Mouse (Mus musculus): ENCODE results near the gene Cep131. TPM values are rescaled to one million over a fixed set of nuclear protein-coding genes. Genes with fewer than 3 reads are reported as not detected.

The Cep131 gene
- polyA plus RNA-seq, 1 experiment from 2014 or later, result 6.3 TPM

- ATAC-seq (ENCODE audit: low FRiP score, low TSS enrichment), result peak; percentile 14; the same call in 1 of the 2 replicates
Observed at GRCm38 (mm10) chr11:120052274-120052673, 34.4 kb downstream of the Cep131 start.

DNA sequence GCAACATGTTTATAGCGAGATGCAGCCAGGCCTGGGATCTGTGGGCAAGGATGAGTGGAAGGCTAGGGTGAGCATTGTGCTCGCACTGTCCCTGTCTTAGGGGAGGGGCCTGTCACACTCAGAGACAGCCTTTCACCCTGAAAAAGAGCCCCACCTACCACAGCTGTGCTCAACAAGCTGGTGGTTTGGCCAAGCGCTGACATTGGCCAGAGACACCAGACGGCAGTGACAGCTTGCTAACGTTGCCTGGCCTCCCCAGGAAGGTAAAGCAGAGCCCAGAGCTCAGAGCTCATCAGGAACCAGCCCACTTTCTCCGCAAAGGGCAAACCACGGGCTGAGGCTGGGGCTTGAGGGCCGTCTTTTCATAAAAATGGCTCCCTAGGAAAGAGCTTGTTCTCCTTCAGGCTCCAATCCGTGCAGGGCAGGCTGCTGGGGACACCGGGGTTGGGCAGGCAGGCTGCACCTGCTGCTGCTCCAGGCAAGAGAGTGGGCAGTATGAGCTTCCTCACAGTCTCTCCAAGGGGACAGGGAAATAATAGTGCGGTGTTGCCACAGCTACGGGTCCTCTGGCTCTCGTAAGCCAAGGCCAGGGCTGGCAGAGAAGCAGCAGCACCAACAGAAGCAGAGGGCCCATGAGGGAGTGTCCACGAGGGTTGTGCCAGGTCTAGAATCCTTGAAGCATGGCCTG, 35.4 kb downstream of the Cep131 start:
- no peak overlapping the region for H3K9ac ChIP-seq (ENCODE audit: low read length)
- no peaks in the 10 kb centered on the region for H3K9me3 ChIP-seq (ENCODE audit: control insufficient read depth, low read length)
- H3K27ac ChIP-seq (replicated peaks), result 0 out of 2 replicates have a peak overlapping the region, but pooled peaks have one; percentile 30
- H3K4me2 ChIP-seq (replicated peaks; ENCODE audit: low read depth), result no peak overlapping the region
- TF ChIP-seq EP300 (optimal IDR thresholded peaks at IDR 0.05) (no peak), CTCF (IDR thresholded peaks at IDR 0.05; ENCODE audit: low read depth) (no peak)
- no peaks in the 10 kb centered on the region for H3K27me3 ChIP-seq (ENCODE audit: control insufficient read depth, insufficient read depth, low read length)
- H3K36me3 ChIP-seq (ENCODE audit: control insufficient read depth, insufficient read depth, low read length), result no peaks in the 10 kb centered on the region
- H3K4me3 ChIP-seq (ENCODE audit: low read depth, low read length), result no peak overlapping the region
- 49% methylated on average over 14 of the region's 14 CpGs for WGBS
- peaks cover 6% of the 10 kb centered on the region for H3K4me1 ChIP-seq (replicated peaks; ENCODE audit: control insufficient read depth, insufficient read depth)
- ATAC-seq (ENCODE audit: low FRiP score, low TSS enrichment) (peak; percentile 27; the same call in 1 of the 2 replicates), DNase-seq (ENCODE audit: low spot score) (no peak)

More at GRCm38 (mm10) chr11:120052274-120052673, 34.4 kb downstream of the Cep131 start:
- Histone ChIP-seq H3K4me1 (replicated peaks; ENCODE audit: control insufficient read depth, insufficient read depth) (peaks cover 3% of the 10 kb centered on the region; the same call in 1 of the 2 replicates), H3K4me3 (ENCODE audit: low read depth, low read length) (no peak overlapping the region), H3K27me3 (ENCODE audit: control insufficient read depth, insufficient read depth, low read length) (no peaks in the 10 kb centered on the region), H3K4me2 (replicated peaks; ENCODE audit: low read depth) (no peak overlapping the region), H3K27ac (replicated peaks) (no peak overlapping the region), H3K9ac (ENCODE audit: low read length) (no peak overlapping the region), H3K36me3 (ENCODE audit: control insufficient read depth, insufficient read depth, low read length) (no peaks in the 10 kb centered on the region), H3K9me3 (ENCODE audit: control insufficient read depth, low read length) (no peaks in the 10 kb centered on the region)
- no peak for DNase-seq (ENCODE audit: low spot score)
- 49% methylated on average over 9 of the region's 9 CpGs for WGBS
- TF ChIP-seq EP300 (optimal IDR thresholded peaks at IDR 0.05) (no peak), CTCF (IDR thresholded peaks at IDR 0.05; ENCODE audit: low read depth) (no peak)

GRCm38 (mm10) chr11:120049067-120049466, 37.6 kb downstream of the Cep131 start:
- Histone ChIP-seq H3K4me3 (ENCODE audit: low read depth, low read length) (no peak overlapping the region), H3K27ac (replicated peaks) (no peak overlapping the region), H3K9ac (ENCODE audit: low read length) (no peak overlapping the region), H3K4me1 (replicated peaks; ENCODE audit: control insufficient read depth, insufficient read depth) (peaks cover 9% of the 10 kb centered on the region), H3K4me2 (replicated peaks; ENCODE audit: low read depth) (no peak overlapping the region), H3K36me3 (ENCODE audit: control insufficient read depth, insufficient read depth, low read length) (no peaks in the 10 kb centered on the region), H3K9me3 (ENCODE audit: control insufficient read depth, low read length) (no peaks in the 10 kb centered on the region), H3K27me3 (ENCODE audit: control insufficient read depth, insufficient read depth, low read length) (no peaks in the 10 kb centered on the region)
- WGBS, result 80% methylated on average over 8 of the region's 8 CpGs
- DNase-seq (ENCODE audit: low spot score), result no peak
- no peak for ATAC-seq (ENCODE audit: low FRiP score, low TSS enrichment)
- no peak for TF ChIP-seq EP300 (optimal IDR thresholded peaks at IDR 0.05)
- no peak for TF ChIP-seq CTCF (IDR thresholded peaks at IDR 0.05; ENCODE audit: low read depth)

GRCm38 (mm10) chr11:120048252-120048556, 38.4 kb downstream of the Cep131 start:
- Histone ChIP-seq H3K36me3 (ENCODE audit: control insufficient read depth, insufficient read depth, low read length) (no peaks in the 10 kb centered on the region), H3K4me3 (ENCODE audit: low read depth, low read length) (no peak overlapping the region), H3K4me1 (replicated peaks; ENCODE audit: control insufficient read depth, insufficient read depth) (peaks cover 9% of the 10 kb centered on the region), H3K27me3 (ENCODE audit: control insufficient read depth, insufficient read depth, low read length) (no peaks in the 10 kb centered on the region), H3K27ac (replicated peaks) (no peak overlapping the region), H3K4me2 (replicated peaks; ENCODE audit: low read depth) (peak overlapping the region; percentile 95; the same call in 1 of the 2 replicates), H3K9me3 (ENCODE audit: control insufficient read depth, low read length) (no peaks in the 10 kb centered on the region), H3K9ac (ENCODE audit: low read length) (no peak overlapping the region)
- 29% methylated on average over 21 of the region's 23 CpGs for WGBS
- TF ChIP-seq EP300 (optimal IDR thresholded peaks at IDR 0.05), result no peak
- TF ChIP-seq CTCF (IDR thresholded peaks at IDR 0.05; ENCODE audit: low read depth), result peak; percentile 47
- ATAC-seq (ENCODE audit: low FRiP score, low TSS enrichment) (peak; percentile 13; the same call in 1 of the 2 replicates), DNase-seq (ENCODE audit: low spot score) (peak; percentile 50)

GRCm38 (mm10) chr11:120047531-120048251, 38.9 kb downstream of the Cep131 start:
- no peak for TF ChIP-seq EP300 (optimal IDR thresholded peaks at IDR 0.05)
- TF ChIP-seq CTCF (IDR thresholded peaks at IDR 0.05; ENCODE audit: low read depth), result no peak
- WGBS, result 17% methylated on average over 23 of the region's 23 CpGs
- H3K4me1 ChIP-seq (replicated peaks; ENCODE audit: control insufficient read depth, insufficient read depth), result peaks cover 9% of the 10 kb centered on the region
- H3K4me2 ChIP-seq (replicated peaks; ENCODE audit: low read depth), result peak overlapping the region; percentile 95
- peak overlapping the region; percentile 53; the same call in 1 of the 2 replicates for H3K4me3 ChIP-seq (ENCODE audit: low read depth, low read length)
- ATAC-seq (ENCODE audit: low FRiP score, low TSS enrichment) (no peak), DNase-seq (ENCODE audit: low spot score) (no peak)
- H3K27me3 ChIP-seq (ENCODE audit: control insufficient read depth, insufficient read depth, low read length), result no peaks in the 10 kb centered on the region
- H3K9me3 ChIP-seq (ENCODE audit: control insufficient read depth, low read length), result no peaks in the 10 kb centered on the region
- no peaks in the 10 kb centered on the region for H3K36me3 ChIP-seq (ENCODE audit: control insufficient read depth, insufficient read depth, low read length)
- H3K9ac ChIP-seq (ENCODE audit: low read length), result no peak overlapping the region
- no peak overlapping the region for H3K27ac ChIP-seq (replicated peaks)
